Comparison of ENCODE assay signal across 8 mouse cellular contexts in genomic region chr12:65075085-65075732, GRCm38 (mm10). TPM values are rescaled to one million over a fixed set of nuclear protein-coding genes. Genes with fewer than 3 reads are reported as not detected.
DNase-seq lines count a peak whose midpoint lies in the region; ATAC-seq and TF ChIP-seq lines count a peak whose summit lies in the region.

Gene Fancm, plus strand, starts transcription at chr12:65075603.

- peak within 1 kb of the TSS; percentile 86 for H3ac ChIP-seq in C2C12 (ENCODE audit: control insufficient read depth, insufficient read length, low read depth)
- H3ac ChIP-seq in myocyte (ENCODE audit: control insufficient read depth, insufficient read length), result peak within 1 kb of the TSS; percentile 64

- no peak for TF ChIP-seq CTCF in C2C12 (IDR thresholded peaks at IDR 0.05; ENCODE audit: control insufficient read depth, insufficient read depth, insufficient read length)
- no peak for TF ChIP-seq CTCF in brain, embryonic 14.5 days (IDR thresholded peaks at IDR 0.05; ENCODE audit: borderline replicate concordance, extremely low read depth, insufficient read depth, insufficient read length)
- TF ChIP-seq CTCF in liver, adult 2 months (IDR thresholded peaks at IDR 0.05; ENCODE audit: low read depth, low read length), result no peak

- peaks cover 55% of the 10 kb centered on the region for H3K4me1 ChIP-seq in erythroblast, embryonic 14.5 days (ENCODE audit: control insufficient read depth)
- peaks cover 10% of the 10 kb centered on the region; the same call in 1 of the 2 replicates for H3K4me1 ChIP-seq in heart, embryonic 11.5 days (ENCODE audit: control insufficient read depth, insufficient read depth, low read length)
- peaks cover 29% of the 10 kb centered on the region for H3K4me1 ChIP-seq in kidney, embryonic 16.5 days (ENCODE audit: insufficient read depth, low read length)
- H3K4me1 ChIP-seq in liver, adult 2 months (ENCODE audit: control insufficient read depth, insufficient read depth, low read length), result peaks cover 5% of the 10 kb centered on the region; the same call in 1 of the 2 replicates

- peak within 1 kb of the TSS; percentile 61 for H3K4me3 ChIP-seq in C2C12 (ENCODE audit: insufficient read depth, poor library complexity, severe bottlenecking)
- H3K4me3 ChIP-seq in erythroblast, embryonic 14.5 days (replicated peaks), result peak within 1 kb of the TSS; percentile 87
- H3K4me3 ChIP-seq in heart, embryonic 11.5 days (ENCODE audit: low read depth, low read length), result peak within 1 kb of the TSS; percentile 90
- H3K4me3 ChIP-seq in kidney, embryonic 16.5 days (ENCODE audit: low read length), result peak within 1 kb of the TSS; percentile 62
- H3K4me3 ChIP-seq in liver, adult 2 months (ENCODE audit: insufficient read depth, low read depth, low read length), result peak within 1 kb of the TSS; percentile 84
- H3K4me3 ChIP-seq in myocyte, result peak within 1 kb of the TSS; percentile 72

- H3K9ac ChIP-seq in heart, embryonic 11.5 days (ENCODE audit: low read depth, low read length), result peak within 1 kb of the TSS; percentile 83
- H3K9ac ChIP-seq in kidney, embryonic 16.5 days (replicated peaks; ENCODE audit: low read length), result peak within 1 kb of the TSS; percentile 80
- peak within 1 kb of the TSS; percentile 80 for H3K9ac ChIP-seq in liver, adult 2 months (ENCODE audit: low read depth, low read length)

- H3K27ac ChIP-seq in heart, embryonic 11.5 days (ENCODE audit: low read depth, low read length), result peak within 1 kb of the TSS; percentile 84
- peak within 1 kb of the TSS; percentile 93 for H3K27ac ChIP-seq in kidney, embryonic 16.5 days (ENCODE audit: low read length)
- peak within 1 kb of the TSS; percentile 65; the same call in 1 of the 2 replicates for H3K27ac ChIP-seq in liver, adult 2 months (replicated peaks; ENCODE audit: insufficient read depth, low read depth, low read length)

- H3K79me3 ChIP-seq in C2C12 (ENCODE audit: low read depth), result peaks cover 23% of the 10 kb centered on the region

- H3K27me3 ChIP-seq in C2C12 (ENCODE audit: control insufficient read depth, insufficient read depth, insufficient read length) (no peaks in the 10 kb centered on the region), myocyte (ENCODE audit: control insufficient read depth, insufficient read depth, insufficient read length) (no peaks in the 10 kb centered on the region)
- H3K27me3 ChIP-seq in erythroblast, embryonic 14.5 days (ENCODE audit: control insufficient read depth), result no peaks in the 10 kb centered on the region
- no peaks in the 10 kb centered on the region for H3K27me3 ChIP-seq in heart, embryonic 11.5 days (ENCODE audit: control insufficient read depth, insufficient read depth, low read length)
- no peaks in the 10 kb centered on the region for H3K27me3 ChIP-seq in kidney, embryonic 16.5 days (ENCODE audit: insufficient read depth, low read length)
- no peaks in the 10 kb centered on the region for H3K27me3 ChIP-seq in liver, adult 2 months (ENCODE audit: control insufficient read depth, insufficient read depth, low read length)
- no peaks in the 10 kb centered on the region for H3K27me3 ChIP-seq in splenic B cell, adult 2 months (ENCODE audit: control insufficient read depth, insufficient read depth, low read length, poor library complexity, severe bottlenecking)

- 2% methylated on average over 39 of the region's 39 CpGs for WGBS in heart, embryonic 11.5 days (ENCODE audit: insufficient replicate concordance)
- 1% methylated on average over 38 of the region's 39 CpGs for WGBS in kidney, embryonic 16.5 days
- under 1% methylated on average over 39 of the region's 39 CpGs for WGBS in liver, adult 2 months

- H3K36me3 ChIP-seq in C2C12 (ENCODE audit: control insufficient read depth, insufficient read depth) (peaks cover 26% of the 10 kb centered on the region), myocyte (ENCODE audit: control insufficient read depth, insufficient read depth) (peaks cover 6% of the 10 kb centered on the region)
- H3K36me3 ChIP-seq in erythroblast, embryonic 14.5 days (ENCODE audit: control insufficient read depth), result peaks cover 23% of the 10 kb centered on the region
- H3K36me3 ChIP-seq in heart, embryonic 11.5 days (ENCODE audit: control insufficient read depth, insufficient read depth, low read length), result no peaks in the 10 kb centered on the region
- H3K36me3 ChIP-seq in kidney, embryonic 16.5 days (ENCODE audit: insufficient read depth, low read length), result peaks cover 3% of the 10 kb centered on the region; the same call in 1 of the 2 replicates
- no peaks in the 10 kb centered on the region for H3K36me3 ChIP-seq in liver, adult 2 months (ENCODE audit: control insufficient read depth, insufficient read depth, low read length)
- peaks cover 2% of the 10 kb centered on the region; the same call in 1 of the 2 replicates for H3K36me3 ChIP-seq in splenic B cell, adult 2 months (ENCODE audit: control insufficient read depth, insufficient read depth, low read length, poor library complexity, severe bottlenecking)

- H3K9me3 ChIP-seq in erythroblast, embryonic 14.5 days (ENCODE audit: control insufficient read depth, low read length), result no peaks in the 10 kb centered on the region
- no peaks in the 10 kb centered on the region for H3K9me3 ChIP-seq in heart, embryonic 11.5 days (replicated peaks; ENCODE audit: control insufficient read depth, low read length)
- no peaks in the 10 kb centered on the region for H3K9me3 ChIP-seq in kidney, embryonic 16.5 days (ENCODE audit: low read length)

- peak within 1 kb of the TSS; percentile 95 for H3K4me2 ChIP-seq in heart, embryonic 11.5 days
- peak within 1 kb of the TSS; percentile 79 for H3K4me2 ChIP-seq in kidney, embryonic 16.5 days (replicated peaks; ENCODE audit: low read depth, low read length)
- H3K4me2 ChIP-seq in myocyte (ENCODE audit: low read depth), result peak within 1 kb of the TSS; percentile 93

- ATAC-seq in heart, embryonic 11.5 days (replicated peaks; ENCODE audit: insufficient number of reproducible peaks, low FRiP score, low TSS enrichment), result peak; percentile 48
- peak; percentile 24; the same call in 1 of the 2 replicates for ATAC-seq in kidney, embryonic 16.5 days (ENCODE audit: low FRiP score, low TSS enrichment)

- H3K79me2 ChIP-seq in C2C12 (ENCODE audit: control insufficient read depth, insufficient read depth), result peaks cover 57% of the 10 kb centered on the region
- no peaks in the 10 kb centered on the region; the same call in 1 of the 2 replicates for H3K79me2 ChIP-seq in liver, adult 2 months (ENCODE audit: control insufficient read depth, insufficient read depth, low read length)
- H3K79me2 ChIP-seq in myocyte (ENCODE audit: control insufficient read depth, insufficient read depth), result peaks cover 31% of the 10 kb centered on the region

- DNase-seq in brain, embryonic 14.5 days (ENCODE audit: low read depth), result peak; percentile 96
- peak; percentile 82 for DNase-seq in liver, adult 2 months (ENCODE audit: extremely low read depth, low read depth, low spot score)
- DNase-seq in splenic B cell, adult 2 months (ENCODE audit: low read depth, low spot score), result peak; percentile 95

- TF ChIP-seq POLR2A in brain, embryonic 14.5 days (IDR thresholded peaks at IDR 0.05; ENCODE audit: borderline replicate concordance, extremely low read depth, insufficient read depth, insufficient read length, poor library complexity, severe bottlenecking), result peak; percentile 59; the same call in 1 of the 2 replicates
- TF ChIP-seq POLR2A in liver, adult 2 months (IDR thresholded peaks at IDR 0.05; ENCODE audit: extremely low read depth, insufficient read depth, low read length), result peak; percentile 34; the same call in 1 of the 2 replicates
- TF ChIP-seq POLR2A in myocyte (IDR thresholded peaks at IDR 0.05; ENCODE audit: insufficient read length, low read depth), result peak; percentile 69

TF ChIP-seq in C2C12, 6 proteins besides CTCF, POLR2A, EP300 and RAD21:
- no peak for TF ChIP-seq FOSL1 (IDR thresholded peaks at IDR 0.05; ENCODE audit: insufficient read depth, low read length, poor library complexity, severe bottlenecking)
- TF ChIP-seq MYOD1 (IDR thresholded peaks at IDR 0.05; ENCODE audit: control insufficient read depth, insufficient read length, low read depth), result no peak
- no peak for TF ChIP-seq MYOG (IDR thresholded peaks at IDR 0.05; ENCODE audit: control insufficient read depth, extremely low read depth, insufficient read length)
- TF ChIP-seq MAX (IDR thresholded peaks at IDR 0.05), result no peak
- no peak for TF ChIP-seq CEBPB (IDR thresholded peaks at IDR 0.05; ENCODE audit: low read depth)
- TF ChIP-seq USF1 (IDR thresholded peaks at IDR 0.05; ENCODE audit: low read depth), result no peak
TF ChIP-seq in C2C12: peak in this region for 0.

TF ChIP-seq in myocyte, 11 proteins besides CTCF, POLR2A, EP300 and RAD21:
- TF ChIP-seq MYOD1 (IDR thresholded peaks at IDR 0.05; ENCODE audit: control insufficient read depth in 1 of 3, insufficient read length in 2 of 3, low read depth in 2 of 3) (no peak), CEBPB (IDR thresholded peaks at IDR 0.05; ENCODE audit: insufficient read depth, poor library complexity, severe bottlenecking) (no peak), E2F4 (IDR thresholded peaks at IDR 0.05; ENCODE audit: insufficient read depth) (peak; percentile 89), POLR2AphosphoS2 (IDR thresholded peaks at IDR 0.05; ENCODE audit: insufficient read length, low read depth) (peak; percentile 56)

RNA-seq across cellular contexts. Expression of gene Fancm, which starts in this region (rescaled TPM):
- 2.3 TPM for polyA plus RNA-seq in C2C12 (2012; fragmentation: generic; extraction: Trizol)
- 7.9 and 8.6 TPM in 2 replicates for polyA plus RNA-seq in brain, embryonic 14.5 days (2012; rRNA removed)
- polyA plus RNA-seq in erythroblast, embryonic 14.5 days (2012), result 0.09 and 0.20 TPM in 2 replicates
- polyA plus RNA-seq in heart, embryonic 11.5 days (2014; fragmentation: Nextera tagmentation; extraction: Ambion mirVana), result 7.8 and 9.7 TPM in 2 replicates
- polyA plus RNA-seq in kidney, embryonic 16.5 days (2015; fragmentation: Nextera tagmentation; extraction: Ambion mirVana), result 7.7 and 8.4 TPM in 2 replicates
- 3.4 and 3.8 TPM in 2 replicates for total RNA-seq in liver, adult 2 months (2014; rRNA removed)
- 0.65 and 0.70 TPM in 2 replicates for polyA plus RNA-seq in liver, adult 2 months (2012; rRNA removed)
- 1.2 TPM for polyA plus RNA-seq in myocyte (2012; fragmentation: generic; extraction: Trizol)

Comparison
In these comparisons a context has a peak if more than half of its experiments do, and no peak if none do; other contexts are left out.
1. Peak in every context shown above with its lines: DNase-seq, ATAC-seq, H3K4me3 ChIP-seq and H3K27ac ChIP-seq.